Mouse (Mus musculus) testis, postnatal 14 days (tissue): ENCODE measurements at regions not wholly inside any gene's neighbourhood (a gene's known extent, or its start where the extent isn't known, plus 50 kb on each side); places are given as distances from the start of the nearest gene placed in this dataset.

Experiments
- DNase-seq: peaks from one replicate; pipeline ENCODE4 v3.0.0; 2021; ENCODE audit warnings: low spot score

- no peak for DNase-seq
Observed at GRCm38 (mm10) chr2:114454901-114455300, 199.9 kb downstream of the Dph6 start.

GRCm38 (mm10) chr2:114450185-114450584, 204.6 kb downstream of the Dph6 start:
- DNase-seq = no peak

- no peak for DNase-seq
Observed at GRCm38 (mm10) chr2:114443801-114444200, 211.0 kb downstream of the Dph6 start.

- no peak for DNase-seq
Observed at GRCm38 (mm10) chr2:114440943-114441342, 213.8 kb downstream of the Dph6 start.

- no peak for DNase-seq
Observed at GRCm38 (mm10) chr2:114439668-114440067, 215.1 kb downstream of the Dph6 start.

- DNase-seq = no peak
Observed at GRCm38 (mm10) chr2:114438048-114438447, 216.7 kb downstream of the Dph6 start.

GRCm38 (mm10) chr2:114427426-114428157, 226.3 kb upstream of the Zfp770 start:
- DNase-seq = peak; percentile 27

GRCm38 (mm10) chr2:114419346-114419745, 218.1 kb upstream of the Zfp770 start:
- no peak for DNase-seq

GRCm38 (mm10) chr2:114413013-114413412, 211.7 kb upstream of the Zfp770 start:
- DNase-seq = no peak

GRCm38 (mm10) chr2:114411940-114412715, 210.9 kb upstream of the Zfp770 start:
- DNase-seq = no peak

- no peak for DNase-seq
Observed at GRCm38 (mm10) chr2:114410717-114411116, 209.4 kb upstream of the Zfp770 start.

- no peak for DNase-seq
Observed at GRCm38 (mm10) chr2:114409542-114409941, 208.3 kb upstream of the Zfp770 start.

GRCm38 (mm10) chr2:114407408-114407807, 206.1 kb upstream of the Zfp770 start:
- DNase-seq = no peak

GRCm38 (mm10) chr2:114384566-114384965, 183.3 kb upstream of the Zfp770 start:
- no peak for DNase-seq

GRCm38 (mm10) chr2:114378844-114379533, 177.7 kb upstream of the Zfp770 start:
- DNase-seq = no peak

- no peak for DNase-seq
Observed at GRCm38 (mm10) chr2:114373476-114373875, 172.2 kb upstream of the Zfp770 start.

GRCm38 (mm10) chr2:114353876-114354275, 152.6 kb upstream of the Zfp770 start:
- peak; percentile 14 for DNase-seq

GRCm38 (mm10) chr2:114340578-114341293, 139.5 kb upstream of the Zfp770 start:
- DNase-seq = no peak

- no peak for DNase-seq
Observed at GRCm38 (mm10) chr2:114301746-114302145, 100.5 kb upstream of the Zfp770 start.

- no peak for DNase-seq
Observed at GRCm38 (mm10) chr2:114295110-114295509, 93.8 kb upstream of the Zfp770 start.

GRCm38 (mm10) chr2:114291387-114291786, 90.1 kb upstream of the Zfp770 start:
- no peak for DNase-seq

- DNase-seq = no peak
Observed at GRCm38 (mm10) chr2:114275536-114275935, 74.3 kb upstream of the Zfp770 start.
